Mouse (Mus musculus): Measurements from ENCODE around the gene Ost4.
A peak's percentile ranks its signal among the peaks of the same experiment; 100 is the strongest.

Ost4 gene

GRCm38 (mm10) chr5:30907413-30908059 is at the start of gene Ost4:
TSS of gene Ost4 (minus strand) at chr5:30907788.
- peak; percentile 96 to 97 for DNase-seq (ENCODE audit: low spot score in 2 of 2)

GRCm38 (mm10) chr5:30955751-30956150 is 48.2 kb upstream of the Ost4 start:
- DNase-seq (ENCODE audit: low spot score in 2 of 2): no peak

GRCm38 (mm10) chr5:30954556-30954955 is 47.0 kb upstream of the Ost4 start:
- no peak for DNase-seq (ENCODE audit: low spot score in 2 of 2)

GRCm38 (mm10) chr5:30954065-30954464 is 46.5 kb upstream of the Ost4 start:
- DNase-seq (ENCODE audit: low spot score in 2 of 2): no peak

GRCm38 (mm10) chr5:30952551-30952950 is 45.0 kb upstream of the Ost4 start:
- no peak for DNase-seq (ENCODE audit: low spot score in 2 of 2)

- no peak for DNase-seq (ENCODE audit: low spot score in 2 of 2)
These were observed 44.1 kb upstream of the Ost4 start for GRCm38 (mm10) chr5:30951706-30952105.

GRCm38 (mm10) chr5:30950922-30951321 is 43.3 kb upstream of the Ost4 start:
- no peak for DNase-seq (ENCODE audit: low spot score in 2 of 2)

GRCm38 (mm10) chr5:30950451-30950850 is 42.9 kb upstream of the Ost4 start:
- DNase-seq (ENCODE audit: low spot score in 2 of 2): no peak

GRCm38 (mm10) chr5:30949654-30950326 is 42.2 kb upstream of the Ost4 start:
- DNase-seq (ENCODE audit: low spot score in 2 of 2): peak; percentile 92 to 93

GRCm38 (mm10) chr5:30948620-30949019 is 41.0 kb upstream of the Ost4 start:
- DNase-seq (ENCODE audit: low spot score in 2 of 2): no peak

- peak; percentile 75 to 77 for DNase-seq (ENCODE audit: low spot score in 2 of 2)
These were observed 37.6 kb upstream of the Ost4 start, which contains the start of gene Cgref1 for GRCm38 (mm10) chr5:30944956-30945781. TSS of gene Cgref1 (minus strand) at chr5:30945591.

GRCm38 (mm10) chr5:30944344-30944743 is 36.8 kb upstream of the Ost4 start:
- no peak for DNase-seq (ENCODE audit: low spot score in 2 of 2)

- DNase-seq (ENCODE audit: low spot score in 2 of 2): no peak
These were observed 35.4 kb upstream of the Ost4 start for GRCm38 (mm10) chr5:30943004-30943403.

GRCm38 (mm10) chr5:30934725-30935461 is 27.3 kb upstream of the Ost4 start:
- DNase-seq (ENCODE audit: low spot score in 2 of 2): no peak

- DNase-seq (ENCODE audit: low spot score in 2 of 2): no peak
These were observed 26.1 kb upstream of the Ost4 start for GRCm38 (mm10) chr5:30933705-30934104.

GRCm38 (mm10) chr5:30931378-30931777 is 23.8 kb upstream of the Ost4 start:
- DNase-seq (ENCODE audit: low spot score in 2 of 2): no peak

- DNase-seq (ENCODE audit: low spot score in 2 of 2): no peak
These were observed 23.3 kb upstream of the Ost4 start for GRCm38 (mm10) chr5:30930846-30931245.

GRCm38 (mm10) chr5:30930121-30930520 is 22.5 kb upstream of the Ost4 start:
- peak; percentile 81 to 88 for DNase-seq (ENCODE audit: low spot score in 2 of 2)

- DNase-seq (ENCODE audit: low spot score in 2 of 2): peak in 1 of 2 experiments; percentile 63
These were observed 20.4 kb upstream of the Ost4 start for GRCm38 (mm10) chr5:30927945-30928529.

- DNase-seq (ENCODE audit: low spot score in 2 of 2): no peak
These were observed 18.5 kb upstream of the Ost4 start for GRCm38 (mm10) chr5:30926073-30926472.

- no peak for DNase-seq (ENCODE audit: low spot score in 2 of 2)
These were observed 17.6 kb upstream of the Ost4 start for GRCm38 (mm10) chr5:30925217-30925616.

Measured in frontal cortex, postnatal 36 days (tissue).